Mouse (Mus musculus): ENCODE results near the gene Acsf3.

DNA sequence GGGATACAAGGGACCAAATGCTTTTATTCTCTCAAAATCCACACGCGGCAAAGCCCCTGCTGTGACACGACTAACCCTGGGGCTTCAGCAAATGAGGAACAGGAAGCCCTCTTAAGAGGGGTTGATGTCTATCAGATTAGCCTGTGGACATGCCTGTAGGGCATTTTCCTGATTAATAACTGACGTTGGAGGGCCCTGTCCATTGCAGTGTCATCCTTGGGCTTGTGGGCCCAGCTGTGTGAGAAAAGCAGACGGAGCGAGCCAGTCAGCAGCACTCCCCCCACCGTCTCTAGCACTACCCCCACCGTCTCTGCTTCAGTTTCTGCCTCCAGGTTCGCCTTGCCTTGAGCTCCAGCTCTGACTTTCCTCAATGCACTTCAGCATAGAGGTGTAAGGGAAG is 8.1 kb upstream of the Acsf3 start:
- TF ChIP-seq POLR2A (IDR thresholded peaks at IDR 0.05; ENCODE audit: insufficient read depth, low read depth, low read length) (no peak), CTCF (IDR thresholded peaks at IDR 0.05; ENCODE audit: insufficient read depth, low read depth, low read length) (no peak)

Data from olfactory bulb, adult 2 months (tissue).